Mouse (Mus musculus) neural tube, embryonic 10.5 days (tissue): ENCODE measurements at regions not wholly inside any gene's neighbourhood (a gene's known extent, or its start where the extent isn't known, plus 50 kb on each side); places are given as distances from the start of the nearest gene placed in this dataset.
"Not testable (repeated sequence)": the region's sequence is repeated elsewhere in the genome, so short reads cannot be mapped to it uniquely, and the experiment has no call there.

Experiments
- DNase-seq: peaks from one replicate; pipeline ENCODE4 v3.0.0-alpha.2; 2017; ENCODE audit warnings: low spot score; ENCODE audit errors: extremely low spot score

DNA sequence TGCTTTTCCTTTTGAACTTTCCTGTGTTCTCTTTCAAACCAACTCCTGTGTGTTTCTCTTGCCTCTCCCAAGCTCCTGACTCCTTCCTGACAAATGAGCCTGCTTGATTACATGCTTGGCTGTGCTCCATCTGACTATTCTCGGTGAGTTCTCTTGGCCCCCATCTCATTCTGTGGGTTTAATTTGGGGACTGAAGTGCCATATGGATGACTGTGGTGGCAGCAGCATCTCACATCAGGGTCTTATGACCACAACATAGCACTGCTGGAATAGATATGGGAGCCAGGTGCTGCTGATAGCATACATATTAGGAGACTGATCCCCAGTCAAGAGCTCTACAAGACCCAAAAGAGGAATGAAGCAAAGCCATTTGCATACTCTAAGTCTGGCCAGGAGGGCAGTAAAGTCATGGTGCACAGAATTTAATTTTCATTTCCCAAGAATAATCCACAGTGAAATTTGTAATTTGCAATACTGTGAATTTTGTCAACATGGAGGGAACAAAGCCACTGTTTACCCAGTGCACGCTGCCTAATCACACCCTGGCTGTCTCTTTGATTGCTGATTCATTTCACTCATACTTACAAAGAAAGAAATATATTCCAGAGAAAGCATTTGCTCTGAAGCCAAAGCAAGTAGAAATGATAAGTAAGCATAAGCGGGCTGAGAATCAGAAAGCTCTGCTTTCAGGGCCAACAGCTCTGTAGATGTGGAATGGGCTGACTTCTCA is 1478.4 kb upstream of the Gm7489 start:
- no peak for DNase-seq

GRCm38 (mm10) chr15:52412869-52413771 is 1471.6 kb upstream of the Gm7489 start:
- DNase-seq: peak; percentile 54

- DNase-seq: no peak
Measured at GRCm38 (mm10) chr15:52425976-52426375, 1458.7 kb upstream of the Gm7489 start.

DNA sequence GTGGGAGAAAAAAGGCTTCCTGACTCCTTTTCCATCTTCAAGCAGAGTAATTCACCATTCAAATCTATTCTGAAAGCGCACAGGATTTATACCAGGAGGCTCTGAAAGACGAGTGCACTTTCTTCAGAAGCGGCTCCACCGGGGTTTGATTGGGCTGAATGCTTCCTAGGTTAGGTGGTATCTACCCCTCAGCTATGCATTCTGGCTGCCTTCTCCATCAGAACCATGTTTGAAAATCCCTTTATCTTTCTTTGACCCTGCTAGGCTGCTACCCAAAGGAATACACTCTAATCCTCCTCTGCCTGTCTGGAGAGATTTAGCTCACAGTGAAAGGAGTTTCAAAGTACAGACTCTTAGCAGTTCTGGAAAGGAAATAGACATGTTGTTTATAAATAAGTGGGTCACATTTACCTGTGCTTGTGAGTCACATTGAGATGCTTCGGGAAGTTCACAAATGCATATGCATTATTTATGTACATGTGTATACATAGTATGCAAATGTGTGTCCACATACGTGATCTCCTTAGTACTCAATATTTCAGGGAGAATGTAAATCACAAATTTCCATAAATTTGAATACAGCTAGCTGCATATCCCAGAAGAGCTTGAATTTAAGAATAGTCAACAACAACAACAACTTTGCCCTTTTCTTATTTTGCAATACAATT is 1454.1 kb upstream of the Gm7489 start:
- no peak for DNase-seq

- DNase-seq: no peak
Measured at GRCm38 (mm10) chr15:52433639-52434038, 1451.1 kb upstream of the Gm7489 start.

- no peak for DNase-seq
Measured at GRCm38 (mm10) chr15:52438403-52438802, 1446.3 kb upstream of the Gm7489 start.

DNA sequence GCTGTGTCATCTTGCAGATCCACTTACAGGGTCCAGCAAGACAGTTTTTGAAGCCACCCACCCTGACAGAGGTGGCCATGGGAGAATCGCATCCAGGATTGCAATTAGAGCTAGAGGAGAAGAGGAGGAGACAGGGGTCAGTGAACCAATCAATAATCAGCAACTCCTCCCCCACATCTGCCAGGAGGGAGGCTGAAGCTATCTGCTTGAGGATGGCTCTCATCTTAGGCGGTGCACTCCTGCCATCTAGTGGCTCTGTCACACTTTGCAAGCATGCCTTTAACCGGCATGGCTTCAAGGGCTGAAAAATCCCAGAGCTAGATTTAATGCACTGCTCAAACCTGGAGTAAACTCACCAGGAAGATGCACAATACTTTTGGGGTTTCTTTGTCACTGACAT is 1425.9 kb upstream of the Gm7489 start:
- peak; percentile 88 for DNase-seq

DNA sequence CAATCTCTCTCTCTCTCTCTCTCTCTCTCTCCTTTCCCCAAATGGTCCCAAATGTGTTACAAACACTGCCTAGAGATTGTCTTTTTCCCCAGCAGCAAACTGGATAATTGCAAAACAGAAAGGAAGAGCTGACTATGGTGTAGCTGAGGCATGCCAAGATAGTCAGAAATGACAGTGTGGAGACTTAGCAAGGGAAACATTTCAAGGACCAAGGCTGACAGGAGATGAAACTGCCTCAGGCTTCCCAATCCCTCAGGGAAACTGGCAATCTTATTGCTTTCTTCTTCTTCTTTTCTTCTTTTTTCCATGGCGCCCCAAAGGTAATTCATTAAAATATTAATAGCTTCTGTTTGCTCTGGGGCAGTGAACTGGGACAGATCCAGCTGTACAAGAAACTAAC is 1425.4 kb upstream of the Gm7489 start:
- DNase-seq: no peak

GRCm38 (mm10) chr15:52464226-52465138 is 1420.2 kb upstream of the Gm7489 start:
- no peak for DNase-seq

GRCm38 (mm10) chr15:52478124-52478523 is 1406.6 kb upstream of the Gm7489 start:
- DNase-seq: not testable (repeated sequence)

GRCm38 (mm10) chr15:52480834-52481233 is 1403.9 kb upstream of the Gm7489 start:
- DNase-seq: no peak

- no peak for DNase-seq
Measured at GRCm38 (mm10) chr15:52483598-52484165, 1401.0 kb upstream of the Gm7489 start.

DNA sequence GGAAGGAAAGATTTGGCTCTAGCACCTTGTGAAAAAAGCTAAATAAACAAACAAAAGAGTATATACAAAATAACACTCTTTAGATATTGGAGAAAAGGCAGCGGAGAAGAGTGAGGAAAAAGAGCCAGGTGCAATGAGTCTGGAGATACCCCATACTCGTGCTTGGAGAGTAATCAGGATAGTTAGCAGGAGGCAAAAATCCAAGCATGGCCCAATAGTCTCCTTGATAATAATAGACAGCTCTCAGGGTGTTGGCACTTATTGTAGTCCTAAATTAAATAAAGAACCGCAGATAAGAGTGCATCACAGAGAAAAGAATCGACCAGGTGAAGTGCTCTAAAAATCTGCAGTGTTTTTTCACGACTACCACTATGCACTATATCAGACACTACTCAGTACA is 1400.4 kb upstream of the Gm7489 start:
- no peak for DNase-seq

DNA sequence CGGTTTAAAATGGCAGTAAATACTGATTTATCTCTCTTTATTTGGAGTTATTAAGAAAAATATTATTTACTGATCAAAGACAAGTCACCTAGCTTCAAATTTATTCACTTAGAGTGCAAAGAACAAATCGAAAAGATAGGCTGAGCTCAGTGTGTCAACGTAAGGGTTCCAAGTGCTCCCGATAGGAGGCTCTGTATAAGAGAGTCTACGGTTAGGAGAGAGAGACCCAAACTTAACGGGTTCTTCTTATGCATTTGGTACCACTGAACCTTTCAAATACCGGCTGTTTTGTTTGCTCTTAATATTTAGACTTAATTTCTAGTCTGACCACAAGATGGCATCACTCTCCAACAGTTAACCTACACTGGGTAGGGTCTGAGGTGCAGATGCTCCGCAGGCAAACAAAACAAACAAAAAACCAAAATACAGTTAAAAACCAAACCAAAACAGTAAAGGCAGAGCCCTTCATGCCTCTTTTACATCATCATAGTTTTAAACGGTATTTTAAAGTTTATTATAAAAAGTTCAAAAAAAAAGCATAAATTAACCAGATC is 1379.4 kb upstream of the Gm7489 start:
- no peak for DNase-seq

- no peak for DNase-seq
Measured at GRCm38 (mm10) chr15:52506930-52507329, 1377.8 kb upstream of the Gm7489 start.

DNA sequence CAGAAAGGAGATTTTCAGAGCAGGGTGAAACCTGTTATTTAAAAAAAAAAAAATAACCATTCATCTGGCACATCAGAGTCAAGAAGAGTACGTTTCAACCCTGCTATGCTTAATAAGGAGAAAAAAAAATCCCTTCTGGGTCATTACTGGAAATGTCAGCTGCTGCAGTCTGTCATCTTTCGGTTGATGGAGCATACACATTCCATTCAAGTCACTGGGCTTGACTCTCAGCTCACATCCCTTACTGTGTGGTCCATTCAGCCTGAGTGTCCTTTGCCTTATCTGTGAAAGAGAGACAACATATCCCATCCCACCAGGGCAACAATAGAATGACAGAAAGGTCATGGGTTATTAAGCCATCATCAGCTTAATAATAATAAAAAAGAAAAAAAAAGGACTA is 1376.1 kb upstream of the Gm7489 start:
- DNase-seq: no peak

GRCm38 (mm10) chr15:52510137-52510536 is 1374.6 kb upstream of the Gm7489 start:
- DNase-seq: no peak

- DNase-seq: no peak
Measured at GRCm38 (mm10) chr15:52536594-52536993, 1348.1 kb upstream of the Gm7489 start.

- DNase-seq: no peak
Measured at GRCm38 (mm10) chr15:52558682-52559081, 1326.0 kb upstream of the Gm7489 start.

DNA sequence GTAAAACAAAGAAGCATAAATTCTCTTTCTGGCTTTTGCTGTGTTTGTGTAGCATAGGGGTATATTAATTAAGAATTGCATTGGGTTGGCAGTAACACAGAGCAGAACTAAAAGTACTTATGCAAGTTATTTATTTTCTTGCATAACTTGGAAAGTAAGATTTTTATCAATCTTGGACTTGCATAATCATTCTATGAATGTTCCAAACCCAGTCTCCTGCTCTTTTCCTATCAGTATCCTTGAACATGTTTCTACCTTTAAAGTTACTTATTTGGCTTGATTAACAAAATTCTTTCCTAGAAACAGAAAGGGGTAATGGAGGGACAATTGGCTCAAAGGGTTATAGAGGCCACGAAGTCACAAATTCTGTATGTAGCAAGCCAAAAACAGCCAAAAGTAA is 1320.6 kb upstream of the Gm7489 start:
- DNase-seq: no peak
